Mouse (Mus musculus): Measurements from ENCODE around the gene BC035044.

DNA sequence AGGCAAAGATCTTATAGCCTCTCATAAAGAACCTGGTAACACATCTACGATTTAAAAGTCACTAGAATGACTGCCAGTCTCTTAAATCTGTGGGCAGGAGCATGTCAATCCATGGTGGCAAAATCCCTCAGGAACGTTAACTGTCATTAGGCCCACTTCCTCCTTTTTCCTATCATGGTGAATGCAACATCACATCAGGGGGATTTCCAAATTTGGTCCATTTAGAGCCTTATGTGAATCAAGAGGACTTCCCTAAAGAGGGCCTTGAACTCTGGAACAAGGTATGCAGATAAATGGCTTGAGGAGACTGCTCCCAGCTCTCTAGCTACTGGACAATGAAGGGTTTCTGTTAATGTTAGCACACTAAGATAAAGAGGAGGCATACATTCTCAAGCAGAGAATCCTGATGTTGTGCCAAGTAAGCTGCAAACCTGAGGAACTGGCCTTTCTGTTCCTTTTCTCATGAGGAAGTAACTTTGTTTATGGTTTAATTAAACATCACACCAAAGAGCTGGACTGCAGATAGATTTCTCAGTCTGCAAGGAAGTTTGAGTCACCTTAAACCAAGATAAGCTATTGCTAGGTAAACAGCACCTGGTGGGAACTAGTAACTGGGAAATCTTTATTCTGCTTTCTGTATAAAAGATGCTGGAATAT lies 22.8 kb upstream of the BC035044 start:
- no peak for TF ChIP-seq POLR2A (IDR thresholded peaks at IDR 0.05; ENCODE audit: borderline replicate concordance, extremely low read depth, low read depth, low read length)
- TF ChIP-seq CTCF (IDR thresholded peaks at IDR 0.05; ENCODE audit: insufficient read depth, low read length), result no peak

All from lung, adult 2 months (tissue).